Mouse (Mus musculus): ENCODE results near the gene Dlk2.

DNA sequence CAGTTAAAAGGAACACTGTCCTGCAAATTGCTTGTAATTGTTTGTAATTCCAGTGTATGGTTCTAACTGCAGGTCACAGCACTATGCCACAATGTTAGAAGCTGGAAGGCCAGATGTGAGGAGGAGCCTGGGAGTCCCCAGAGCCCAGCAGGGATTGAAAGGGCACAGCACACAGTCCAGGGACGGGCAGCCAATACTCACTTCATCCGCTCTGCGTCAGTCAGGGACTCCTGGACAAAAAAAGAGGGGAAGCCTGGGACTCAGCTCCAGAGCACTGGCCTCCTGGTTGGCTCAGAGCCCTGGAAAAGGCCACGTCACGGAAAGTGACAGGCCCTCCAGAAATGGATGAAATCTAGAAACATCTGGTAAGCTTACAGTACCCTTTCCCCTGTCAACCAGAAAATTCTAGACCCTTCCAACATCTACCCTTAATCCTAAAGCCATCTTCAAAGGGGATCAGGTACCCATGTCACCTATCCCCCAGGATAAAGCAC is 35.0 kb upstream of the Dlk2 start:
- TF ChIP-seq TAL1 (conservative IDR thresholded peaks at IDR 0.05; ENCODE audit: low read depth, low read length) (no peak), CTCF (IDR thresholded peaks at IDR 0.05; ENCODE audit: low read depth, low read length) (no peak), POLR2AphosphoS5 (IDR thresholded peaks at IDR 0.05; ENCODE audit: insufficient replicate concordance, low read depth, low read length) (no peak), GATA1 (IDR thresholded peaks at IDR 0.05; ENCODE audit: borderline replicate concordance, low read length) (no peak)
